Mouse (Mus musculus): Measurements from ENCODE around the gene Vmn1r3.
A peak's percentile ranks its signal among the peaks of the same experiment; 100 is the strongest.
"Not testable (repeated sequence)": the region's sequence is repeated elsewhere in the genome, so short reads cannot be mapped to it uniquely, and the experiment has no call there.

Gene Vmn1r3

GRCm38 (mm10) chr4:3185258-3185657 lies at the start of gene Vmn1r3:
Gene Vmn1r3, minus strand, starts transcription at chr4:3185358.
- not testable (repeated sequence) for DNase-seq (ENCODE audit: low spot score)

GRCm38 (mm10) chr4:3232053-3232452 lies 46.9 kb upstream of the Vmn1r3 start:
- DNase-seq (ENCODE audit: low spot score) = no peak

- peak; percentile 76 for DNase-seq (ENCODE audit: low spot score)
Observed at GRCm38 (mm10) chr4:3230908-3231684, 45.9 kb upstream of the Vmn1r3 start.

- DNase-seq (ENCODE audit: low spot score) = peak; percentile 89
Observed at GRCm38 (mm10) chr4:3229532-3229931, 44.4 kb upstream of the Vmn1r3 start.

- peak; percentile 58 for DNase-seq (ENCODE audit: low spot score)
Observed at GRCm38 (mm10) chr4:3228476-3228875, 43.3 kb upstream of the Vmn1r3 start.

- DNase-seq (ENCODE audit: low spot score) = no peak
Observed at GRCm38 (mm10) chr4:3227751-3228150, 42.6 kb upstream of the Vmn1r3 start.

- DNase-seq (ENCODE audit: low spot score) = no peak
Observed at GRCm38 (mm10) chr4:3226488-3226887, 41.3 kb upstream of the Vmn1r3 start.

- DNase-seq (ENCODE audit: low spot score) = not testable (repeated sequence)
Observed at GRCm38 (mm10) chr4:3225416-3225815, 40.3 kb upstream of the Vmn1r3 start.

GRCm38 (mm10) chr4:3224848-3225247 lies 39.7 kb upstream of the Vmn1r3 start:
- not testable (repeated sequence) for DNase-seq (ENCODE audit: low spot score)

- DNase-seq (ENCODE audit: low spot score) = not testable (repeated sequence)
Observed at GRCm38 (mm10) chr4:3223483-3224209, 38.5 kb upstream of the Vmn1r3 start.

- not testable (repeated sequence) for DNase-seq (ENCODE audit: low spot score)
Observed at GRCm38 (mm10) chr4:3216382-3216781, 31.2 kb upstream of the Vmn1r3 start.

GRCm38 (mm10) chr4:3213349-3213748 lies 28.2 kb upstream of the Vmn1r3 start:
- DNase-seq (ENCODE audit: low spot score) = not testable (repeated sequence)

GRCm38 (mm10) chr4:3209643-3210217 lies 24.6 kb upstream of the Vmn1r3 start:
- not testable (repeated sequence) for DNase-seq (ENCODE audit: low spot score)

- peak; percentile 53 for DNase-seq (ENCODE audit: low spot score)
Observed at GRCm38 (mm10) chr4:3176746-3177490, 8.2 kb downstream of the Vmn1r3 start.

GRCm38 (mm10) chr4:3176195-3176594 lies 9.0 kb downstream of the Vmn1r3 start:
- peak; percentile 42 for DNase-seq (ENCODE audit: low spot score)

- DNase-seq (ENCODE audit: low spot score) = peak; percentile 54
Observed at GRCm38 (mm10) chr4:3175756-3176155, 9.4 kb downstream of the Vmn1r3 start.

- DNase-seq (ENCODE audit: low spot score) = not testable (repeated sequence)
Observed at GRCm38 (mm10) chr4:3174586-3174985, 10.6 kb downstream of the Vmn1r3 start.

GRCm38 (mm10) chr4:3167020-3167419 lies 18.1 kb downstream of the Vmn1r3 start, which contains the start of gene Vmn1r2:
Gene Vmn1r2, plus strand, starts transcription at chr4:3167320.
- not testable (repeated sequence) for DNase-seq (ENCODE audit: low spot score)

- peak; percentile 71 for DNase-seq (ENCODE audit: low spot score)
Observed at GRCm38 (mm10) chr4:3165046-3165445, 20.1 kb downstream of the Vmn1r3 start.

- DNase-seq (ENCODE audit: low spot score) = not testable (repeated sequence)
Observed at GRCm38 (mm10) chr4:3164429-3164828, 20.7 kb downstream of the Vmn1r3 start.

GRCm38 (mm10) chr4:3153320-3153719 lies 31.8 kb downstream of the Vmn1r3 start:
- DNase-seq (ENCODE audit: low spot score) = not testable (repeated sequence)

- DNase-seq (ENCODE audit: low spot score) = not testable (repeated sequence)
Observed at GRCm38 (mm10) chr4:3147926-3148325, 37.2 kb downstream of the Vmn1r3 start.

All from testis, postnatal 10 days (tissue).